Mouse (Mus musculus) liver, postnatal 0 days (tissue): ENCODE data around the gene Apof. TPM values are rescaled to one million over a fixed set of nuclear protein-coding genes. Genes with fewer than 3 reads are reported as not detected.
A peak's percentile ranks its signal among the peaks of the same experiment; 100 is the strongest.
"Not testable (repeated sequence)": the region's sequence is repeated elsewhere in the genome, so short reads cannot be mapped to it uniquely, and the experiment has no call there.

Experiments
- ATAC-seq: fragments of 200-750 bp; cut with Nextera tagmentation; 2 replicates; pipeline ENCODE4 v1.8.0; 2017; ENCODE audit warnings: mild to moderate bottlenecking, moderate library complexity
- DNase-seq: peaks from one replicate; pipeline ENCODE4 v3.0.0-alpha.2; 2016
- H3K27ac ChIP-seq: fragments of 300-500 bp; sonication (generic); 2 replicates; pipeline ENCODE4 v1.5.1; 2014; ENCODE audit warnings: antibody characterized with exemption, moderate library complexity, mild to moderate bottlenecking, low read depth
- H3K27me3 ChIP-seq: fragments of 300-500 bp; sonication (generic); 2 replicates; pipeline ENCODE4 v1.6.1; 2014; ENCODE audit warnings: low read length, control low read depth, mixed read lengths; ENCODE audit not compliant: insufficient read depth
- H3K36me3 ChIP-seq: fragments of 300-500 bp; sonication (generic); replicated peaks from 2 replicates; pipeline ENCODE4 v1.6.1; 2014; ENCODE audit warnings: mild to moderate bottlenecking, control low read depth, low read length, moderate library complexity, mixed read lengths; ENCODE audit not compliant: insufficient read depth
- H3K4me1 ChIP-seq: fragments of 300-500 bp; sonication (generic); 2 replicates; pipeline ENCODE4 v1.6.1; 2014; ENCODE audit warnings: antibody characterized with exemption, mild to moderate bottlenecking, control low read depth; ENCODE audit not compliant: insufficient read depth
- H3K4me2 ChIP-seq: fragments of 300-500 bp; sonication (generic); 2 replicates; pipeline ENCODE4 v1.6.1; 2014; ENCODE audit warnings: low read depth, mild to moderate bottlenecking, low read length, moderate library complexity, mixed read lengths
- H3K4me3 ChIP-seq: fragments of 300-500 bp; sonication (generic); 2 replicates; pipeline ENCODE4 v1.5.1; 2014; ENCODE audit warnings: low read depth, low read length
- H3K9ac ChIP-seq: fragments of 300-500 bp; sonication (generic); replicated peaks from 2 replicates; pipeline ENCODE4 v1.6.1; 2014; ENCODE audit warnings: mild to moderate bottlenecking, moderate library complexity
- H3K9me3 ChIP-seq: fragments of 300-500 bp; sonication (generic); 2 replicates; pipeline ENCODE4 v1.6.1; 2016; ENCODE audit warnings: mild to moderate bottlenecking, control low read depth, low read length, mixed read lengths
- CTCF ChIP-seq: sonication (generic); IDR thresholded peaks from 2 replicates; pipeline ENCODE4 v1.5.1; 2016; ENCODE audit warnings: antibody characterized with exemption, low read depth
- EP300 ChIP-seq: IDR thresholded peaks from 2 replicates; pipeline ENCODE4 v1.6.1; 2016; ENCODE audit warnings: antibody characterized with exemption, low read depth, mild to moderate bottlenecking
- WGBS: fragments of 180-500 bp; shearing (Covaris S2); extraction: QIAGEN DNeasy Blood & Tissue Kit; methylation state at CpG from one replicate; pipeline ENCODE4 v1.1.7; 2014; ENCODE audit not compliant: insufficient replicate concordance; 5-methylcytosine and 5-hydroxymethylcytosine counted together
- polyA plus RNA-seq: library from polyadenylated mRNA; unstranded; fragments of >200 nt; fragmentation: Nextera tagmentation; extraction: Ambion mirVana; gene quantifications from 2 replicates; pipeline ENCODE4 v1.2.1, GENCODE M21; 2015

Gene Apof
- polyA plus RNA-seq, 1 experiment from 2014 or later, result 1,338 TPM

- TF ChIP-seq CTCF, result no peak
- TF ChIP-seq EP300, result no peak
- H3K9me3 ChIP-seq, result no peaks in the 10 kb centered on the region
- H3K4me1 ChIP-seq, result no peaks in the 10 kb centered on the region
- peaks cover 64% of the 10 kb centered on the region for H3K36me3 ChIP-seq
- WGBS, result 73% methylated on average over 6 of the region's 6 CpGs
- no peak overlapping the region for H3K9ac ChIP-seq
- no peak overlapping the region for H3K4me3 ChIP-seq
- no peak overlapping the region for H3K27ac ChIP-seq
- DNase-seq (no peak), ATAC-seq (no peak)
- no peaks in the 10 kb centered on the region for H3K27me3 ChIP-seq
- no peak overlapping the region for H3K4me2 ChIP-seq
Observed at GRCm38 (mm10) chr10:128278158-128278557, 9.7 kb downstream of the Apof start.

- peaks cover 91% of the 10 kb centered on the region for H3K36me3 ChIP-seq
- DNase-seq (no peak), ATAC-seq (no peak)
- no peaks in the 10 kb centered on the region for H3K4me1 ChIP-seq
- no peak overlapping the region for H3K4me2 ChIP-seq
- H3K27ac ChIP-seq, result no peak overlapping the region
- H3K27me3 ChIP-seq, result no peaks in the 10 kb centered on the region
- TF ChIP-seq EP300, result no peak
- TF ChIP-seq CTCF, result no peak
- H3K9me3 ChIP-seq, result no peaks in the 10 kb centered on the region
- no peak overlapping the region for H3K4me3 ChIP-seq
- 84% methylated on average over 6 of the region's 6 CpGs for WGBS
- H3K9ac ChIP-seq, result no peak overlapping the region
Observed at GRCm38 (mm10) chr10:128280943-128281342, 12.5 kb downstream of the Apof start.

DNA sequence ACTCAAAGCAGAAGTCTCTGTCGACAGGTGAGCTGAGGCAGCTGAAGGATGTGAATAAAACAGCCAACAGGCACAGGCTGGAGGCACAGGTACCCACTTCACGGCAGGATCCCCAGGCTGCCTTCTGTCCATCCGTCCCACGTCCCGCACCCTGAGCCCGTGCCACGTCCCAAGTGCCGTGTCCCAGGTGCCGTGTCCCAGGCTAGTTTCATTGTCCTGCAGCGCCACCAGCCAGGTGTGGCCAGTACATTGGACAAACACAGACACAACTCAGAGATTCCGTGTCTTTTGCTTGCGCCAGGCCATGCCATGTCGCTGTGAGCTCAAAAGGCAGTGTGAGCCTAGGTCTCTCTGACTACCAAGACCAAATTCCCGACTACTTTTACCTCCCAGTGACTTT lies 13.2 kb downstream of the Apof start:
- Histone ChIP-seq H3K4me1 (no peaks in the 10 kb centered on the region), H3K4me3 (no peak overlapping the region), H3K9me3 (no peaks in the 10 kb centered on the region), H3K36me3 (peaks cover 93% of the 10 kb centered on the region), H3K9ac (no peak overlapping the region), H3K27me3 (no peaks in the 10 kb centered on the region), H3K4me2 (no peak overlapping the region), H3K27ac (no peak overlapping the region)
- ATAC-seq (no peak), DNase-seq (no peak)
- WGBS, result 93% methylated on average over 14 of the region's 14 CpGs
- no peak for TF ChIP-seq EP300
- no peak for TF ChIP-seq CTCF

GRCm38 (mm10) chr10:128282886-128283450 lies 14.5 kb downstream of the Apof start:
- TF ChIP-seq EP300 (no peak), CTCF (no peak)
- no peak overlapping the region for H3K9ac ChIP-seq
- H3K36me3 ChIP-seq, result peaks cover 84% of the 10 kb centered on the region
- 83% methylated on average over 20 of the region's 20 CpGs for WGBS
- no peaks in the 10 kb centered on the region for H3K4me1 ChIP-seq
- DNase-seq (no peak), ATAC-seq (no peak)
- H3K27ac ChIP-seq, result 0 out of 2 replicates have a peak overlapping the region, but pooled peaks have one; percentile 6
- H3K27me3 ChIP-seq, result no peaks in the 10 kb centered on the region
- no peak overlapping the region for H3K4me2 ChIP-seq
- no peaks in the 10 kb centered on the region for H3K9me3 ChIP-seq
- no peak overlapping the region for H3K4me3 ChIP-seq

DNA sequence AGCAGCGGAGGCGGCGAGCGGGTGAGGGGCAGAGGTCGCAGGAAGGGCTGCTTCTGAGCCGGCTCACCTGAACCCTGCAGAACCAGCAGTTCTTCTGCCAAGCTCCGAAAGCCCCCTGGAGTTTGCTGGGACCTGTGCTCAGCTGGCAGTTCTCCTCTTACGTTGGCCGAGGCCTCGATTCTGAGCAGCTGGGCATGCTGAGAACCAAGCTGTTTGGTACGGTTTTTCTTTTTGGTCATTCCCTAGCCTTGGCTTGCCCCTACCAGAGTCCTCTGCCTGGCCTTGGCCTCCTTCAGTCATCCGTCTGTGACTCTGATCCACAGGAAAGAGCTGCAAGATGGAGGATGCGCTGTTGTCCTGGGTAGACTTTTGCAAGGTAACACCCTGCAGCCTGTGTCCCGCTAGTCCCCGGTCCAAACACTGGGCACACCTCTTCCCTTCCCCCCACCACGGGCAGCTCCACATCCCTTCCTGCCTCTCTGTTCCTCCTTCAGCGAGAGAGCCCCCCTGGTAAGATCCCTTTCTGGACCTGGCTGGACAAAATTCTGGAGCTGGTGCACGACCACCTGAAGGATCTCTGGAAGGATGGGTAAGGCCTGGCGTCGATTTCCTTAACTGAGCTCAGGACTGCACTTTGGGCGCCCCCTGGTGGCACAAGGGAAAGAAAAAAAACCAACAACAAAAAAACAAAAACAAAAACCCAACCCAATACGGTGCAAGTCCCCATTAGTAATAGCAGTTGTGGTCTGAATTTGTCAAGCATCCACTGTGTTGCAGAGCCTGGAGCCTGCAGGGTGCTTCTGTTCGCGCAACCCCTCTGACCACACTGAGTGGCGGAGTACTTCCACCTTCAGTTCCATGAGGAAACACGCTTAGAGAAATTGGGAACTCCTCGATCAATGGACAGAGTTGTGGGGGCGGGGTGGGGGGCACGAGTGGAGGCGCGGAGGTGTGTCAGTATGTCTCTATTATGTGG lies 15.4 kb downstream of the Apof start:
- Histone ChIP-seq H3K4me2 (no peak overlapping the region), H3K4me1 (no peaks in the 10 kb centered on the region), H3K4me3 (no peak overlapping the region), H3K27me3 (no peaks in the 10 kb centered on the region), H3K9ac (no peak overlapping the region), H3K27ac (0 out of 2 replicates have a peak overlapping the region, but pooled peaks have one; percentile 6), H3K36me3 (peaks cover 81% of the 10 kb centered on the region), H3K9me3 (no peaks in the 10 kb centered on the region)
- DNase-seq (peak; percentile 80), ATAC-seq (peak; percentile 29)
- 68% methylated on average over 31 of the region's 31 CpGs for WGBS
- TF ChIP-seq CTCF, result peak; percentile 80
- TF ChIP-seq EP300, result no peak

GRCm38 (mm10) chr10:128290594-128290993 lies 22.1 kb downstream of the Apof start:
- not testable (repeated sequence) for H3K27ac ChIP-seq, H3K9me3 ChIP-seq, ATAC-seq, H3K9ac ChIP-seq, H3K4me3 ChIP-seq, H3K4me1 ChIP-seq, H3K27me3 ChIP-seq, H3K4me2 ChIP-seq, DNase-seq
- WGBS, result 82% methylated on average over 1 of the region's 1 CpGs
- H3K36me3 ChIP-seq, result peaks cover 46% of the 10 kb centered on the region
